Mouse (Mus musculus) heart, postnatal 10 days (tissue): Measurements from ENCODE around the gene Malsu1. TPM values are rescaled to one million over a fixed set of nuclear protein-coding genes. Genes with fewer than 3 reads are reported as not detected.

Source experiments
- DNase-seq, 2 experiments: peaks; one replicate each; pipeline ENCODE4 v3.0.0; 2021
- intact Hi-C: fragments of 180-260 bp; cut with DNase I; formaldehyde crosslinking; loops from one replicate; pipeline ENCODE4 v1.15.1; 2025
- total RNA-seq, 2 experiments: library from RNA; stranded (reverse); gene quantifications; 2 replicates each; pipeline ENCODE4 v1.2.3; 2021

The Malsu1 gene
- total RNA-seq, result 10 to 100 TPM; 33.1 to 35.1 TPM

DNA sequence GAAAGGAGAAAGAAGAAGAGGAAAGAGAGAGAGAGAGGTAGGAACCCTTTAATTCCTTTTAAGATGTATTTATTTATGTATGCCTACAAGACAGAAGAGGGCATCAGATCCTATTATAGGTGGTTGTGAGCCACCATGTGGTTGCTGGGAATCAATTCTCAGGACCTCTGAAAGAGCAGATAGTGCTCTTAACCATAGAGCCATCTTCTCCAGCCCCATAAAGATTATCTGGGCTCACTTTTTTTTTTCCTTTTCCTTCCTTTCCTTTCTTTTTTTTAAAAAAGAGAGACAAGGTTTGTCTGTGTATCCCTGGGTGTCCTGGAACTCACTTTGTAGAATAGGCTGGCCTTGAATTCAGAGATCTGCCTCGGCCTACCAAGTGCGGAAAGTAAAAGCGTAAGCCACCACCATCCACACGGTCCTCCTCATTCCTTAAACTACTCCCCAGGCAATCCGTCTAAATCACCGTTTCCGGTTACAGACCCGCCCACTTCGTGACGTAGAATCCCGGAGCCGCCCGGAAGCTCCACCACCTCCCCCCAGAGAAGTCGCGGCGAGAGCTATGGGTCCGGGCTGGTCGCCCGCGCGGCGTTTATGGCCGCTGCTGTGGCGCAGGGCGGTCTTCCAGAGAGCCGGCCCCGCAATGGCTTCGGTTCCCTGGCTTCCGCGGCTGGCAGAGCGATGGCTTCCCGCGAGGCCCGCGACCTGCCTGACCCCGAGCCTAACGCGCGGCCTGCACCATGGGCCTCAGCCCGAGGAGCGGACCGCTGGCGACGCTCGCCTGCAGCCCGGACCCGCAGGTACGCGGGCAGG is at the start of gene Malsu1:
Gene Malsu1 (plus strand): TSS at position 492 of the 813 bp plus-strand sequence.
- intact Hi-C loops, result loop anchor here (2.0 to 5.0 kb wide), 2 partner anchors 23 to 134 kb away; no protein-coding TSS in a partner anchor
- peak; percentile 96 to 98 for DNase-seq

- intact Hi-C loops, result no loop called here
- DNase-seq, result no peak
Measured at GRCm38 (mm10) chr6:49025290-49025689, 48.3 kb upstream of the Malsu1 start.

DNA sequence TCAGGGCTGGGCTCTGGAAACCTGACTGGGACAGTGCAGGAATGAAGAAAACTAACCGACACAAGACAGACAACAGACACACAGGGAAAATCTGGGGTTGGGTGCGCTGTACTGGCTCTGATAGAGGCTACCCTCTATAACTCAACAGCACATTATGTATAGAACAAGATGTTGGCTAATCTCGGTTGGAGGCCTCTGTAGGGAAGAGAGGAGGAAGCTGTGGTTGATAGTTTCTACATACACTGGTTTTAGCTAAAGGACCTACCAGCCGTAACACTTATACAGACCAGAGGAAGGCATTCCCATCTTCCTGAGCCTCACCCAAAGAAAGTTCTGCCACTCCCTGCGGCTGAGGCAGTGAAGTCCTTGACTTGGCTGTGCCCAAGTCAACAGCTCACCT is 47.1 kb upstream of the Malsu1 start:
- intact Hi-C loops, result no loop called here
- no peak for DNase-seq

DNA sequence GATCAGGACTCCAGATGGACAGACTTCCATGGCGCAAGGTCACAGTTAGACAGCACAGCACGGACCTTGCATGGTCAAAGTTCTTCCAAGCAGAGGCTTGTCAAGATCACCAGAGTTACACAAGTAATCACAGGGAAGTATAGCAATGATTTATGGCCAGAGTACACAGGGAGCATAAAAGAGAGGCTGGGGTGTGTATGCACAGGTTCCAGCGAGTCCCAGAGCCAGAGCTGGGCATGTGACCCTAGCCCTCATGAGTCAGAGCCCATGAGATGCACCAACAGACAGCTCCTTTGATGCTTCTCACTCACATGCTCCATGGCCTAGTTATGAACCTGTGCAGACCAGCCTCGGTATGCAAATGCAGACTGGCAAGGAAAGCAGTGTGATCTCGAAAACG is 45.6 kb upstream of the Malsu1 start:
- DNase-seq, result no peak
- intact Hi-C loops, result no loop called here

- no peak for DNase-seq
- intact Hi-C loops, result no loop called here
Measured at GRCm38 (mm10) chr6:49028708-49029107, 44.9 kb upstream of the Malsu1 start.

- no peak for DNase-seq
- intact Hi-C loops, result no loop called here
Measured at GRCm38 (mm10) chr6:49031230-49031629, 42.4 kb upstream of the Malsu1 start.

GRCm38 (mm10) chr6:49032783-49033182 is 40.8 kb upstream of the Malsu1 start:
- DNase-seq, result no peak
- intact Hi-C loops, result no loop called here

- peak; percentile 7 to 18 for DNase-seq
- intact Hi-C loops, result no loop called here
Measured at GRCm38 (mm10) chr6:49036275-49037267, 37.0 kb upstream of the Malsu1 start, which contains the start of gene Gpnmb. TSS of gene Gpnmb (plus strand) at chr6:49036546.

DNA sequence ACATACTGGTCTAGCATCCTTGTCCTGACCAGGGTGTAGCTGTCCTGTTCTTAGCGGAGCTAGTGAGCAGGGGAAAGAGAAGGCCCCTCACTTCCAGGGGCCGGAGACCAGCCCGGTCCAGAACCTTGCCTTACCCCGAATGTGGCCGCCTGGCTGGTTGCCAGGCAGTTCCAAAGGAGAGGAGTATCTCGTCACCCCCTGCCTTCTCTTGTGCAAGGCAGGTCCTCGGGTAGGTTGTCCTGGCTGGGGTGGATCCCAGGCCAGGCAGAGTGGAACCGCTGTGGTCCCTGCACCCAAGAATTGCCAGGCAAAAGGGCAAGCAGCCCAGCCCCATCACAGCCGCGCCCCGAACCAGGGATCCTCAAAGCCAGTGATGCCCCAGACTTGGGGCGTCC is 36.3 kb upstream of the Malsu1 start:
- intact Hi-C loops, result no loop called here
- no peak for DNase-seq

- intact Hi-C loops, result no loop called here
- peak; percentile 60 to 83 for DNase-seq
Measured at GRCm38 (mm10) chr6:49039470-49040180, 34.0 kb upstream of the Malsu1 start.

GRCm38 (mm10) chr6:49046502-49046901 is 27.1 kb upstream of the Malsu1 start:
- no peak for DNase-seq
- intact Hi-C loops, result no loop called here

DNA sequence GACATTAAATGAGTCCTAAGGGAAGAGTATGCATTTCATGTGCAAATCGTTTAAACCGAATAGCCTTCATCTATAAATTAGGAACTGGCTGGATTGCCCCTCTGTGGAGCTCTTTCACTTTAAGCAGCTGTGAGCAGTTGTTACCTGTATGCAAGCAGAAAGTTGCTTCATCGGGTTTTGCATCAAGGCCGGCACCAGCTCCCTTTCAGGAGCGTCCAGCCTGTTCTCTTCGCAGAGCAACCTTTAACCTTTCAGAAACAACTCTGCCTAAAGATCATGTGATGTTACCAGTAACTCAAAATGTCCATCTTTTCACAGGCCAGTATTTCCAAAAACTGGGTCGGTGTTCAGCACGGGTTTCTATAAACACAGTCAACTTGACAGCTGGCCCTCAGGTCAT is 26.6 kb upstream of the Malsu1 start:
- no peak for DNase-seq
- intact Hi-C loops, result no loop called here

GRCm38 (mm10) chr6:49047848-49048247 is 25.7 kb upstream of the Malsu1 start:
- intact Hi-C loops, result no loop called here
- no peak for DNase-seq

GRCm38 (mm10) chr6:49048395-49048794 is 25.2 kb upstream of the Malsu1 start:
- intact Hi-C loops, result no loop called here

GRCm38 (mm10) chr6:49050677-49051410 is 22.8 kb upstream of the Malsu1 start:
- DNase-seq, result no peak
- intact Hi-C loops, result no loop called here

More at GRCm38 (mm10) chr6:49048395-49048794, 25.2 kb upstream of the Malsu1 start:
- no peak for DNase-seq

DNA sequence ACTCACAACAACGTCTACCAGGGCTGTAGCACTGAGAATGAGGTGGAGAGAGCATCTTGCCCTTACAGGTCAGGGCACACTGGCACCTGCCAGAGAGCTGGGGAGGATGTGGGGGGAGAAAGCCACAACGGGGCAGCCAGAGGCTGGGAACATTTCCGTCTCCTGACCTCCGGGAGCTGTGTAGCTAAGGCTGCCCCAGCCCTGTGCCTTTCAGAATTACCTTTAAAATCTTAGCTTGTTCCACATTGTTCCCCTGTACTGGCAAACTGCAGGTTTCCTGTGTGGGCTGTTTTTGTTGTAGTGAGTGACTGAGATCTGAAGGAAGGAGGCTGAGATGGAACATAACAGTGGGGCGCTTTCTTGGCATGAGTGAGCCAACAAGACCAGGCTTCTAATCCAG is 21.4 kb upstream of the Malsu1 start:
- intact Hi-C loops, result no loop called here

DNA sequence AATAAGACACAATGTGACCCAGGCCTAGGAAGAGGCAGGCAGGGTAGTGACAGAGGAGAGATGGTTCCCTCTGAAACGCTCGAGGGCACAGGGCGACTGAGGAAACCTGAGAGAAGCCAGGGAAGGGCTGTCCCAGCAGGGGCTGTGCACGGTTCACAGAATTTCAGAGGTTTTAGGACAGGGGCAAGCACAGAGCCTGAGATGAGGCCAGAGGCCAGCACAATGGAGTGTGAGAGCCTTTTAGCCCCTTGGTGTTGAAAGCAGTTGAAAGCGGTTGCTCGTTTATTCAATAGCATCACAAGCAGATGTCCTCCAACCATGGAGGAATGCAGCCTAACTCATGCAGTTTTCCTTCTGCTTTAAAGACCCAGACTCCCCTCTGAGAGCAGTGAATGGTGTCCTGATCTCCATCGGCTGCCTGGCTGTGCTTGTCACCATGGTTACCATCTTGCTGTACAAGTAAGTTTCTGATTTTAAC is 18.3 kb upstream of the Malsu1 start:
- no peak for DNase-seq
- intact Hi-C loops, result loop anchor here (5.0 kb wide), 2 partner anchors 87 to 342 kb away; partner anchors contain the start of gene Stk31

More for the DNA sequence above, 21.4 kb upstream of the Malsu1 start:
- no peak for DNase-seq

- intact Hi-C loops, result loop anchor here (5.0 kb wide), 2 partner anchors 86 to 341 kb away; partner anchors contain the start of gene Stk31
- DNase-seq, result no peak
Measured at GRCm38 (mm10) chr6:49056009-49056408, 17.6 kb upstream of the Malsu1 start.
